Mouse (Mus musculus) kidney, embryonic 14.5 days (tissue): ENCODE results near the gene Camk2b. TPM values are rescaled to one million over a fixed set of nuclear protein-coding genes. Genes with fewer than 3 reads are reported as not detected.
A peak's percentile ranks its signal among the peaks of the same experiment; 100 is the strongest.
"Not testable (repeated sequence)": the region's sequence is repeated elsewhere in the genome, so short reads cannot be mapped to it uniquely, and the experiment has no call there.

Experiments
- ATAC-seq: fragments of 200-750 bp; cut with Nextera tagmentation; 2 replicates; pipeline ENCODE4 v1.8.0; 2017; ENCODE audit warnings: moderate number of reproducible peaks, mild to moderate bottlenecking, moderate TSS enrichment, moderate library complexity; ENCODE audit not compliant: low FRiP score, low TSS enrichment
- H3K27ac ChIP-seq: fragments of 300-500 bp; sonication (generic); 2 replicates; pipeline ENCODE4 v1.5.1; 2014; ENCODE audit warnings: low read depth, mild to moderate bottlenecking, low read length, moderate library complexity, mixed read lengths
- H3K27me3 ChIP-seq: fragments of 300-500 bp; sonication (generic); 2 replicates; pipeline ENCODE4 v1.6.1; 2014; ENCODE audit warnings: mild to moderate bottlenecking, low read length; ENCODE audit not compliant: control insufficient read depth, insufficient read depth
- H3K36me3 ChIP-seq: fragments of 300-500 bp; sonication (generic); 2 replicates; pipeline ENCODE4 v1.6.1; 2014; ENCODE audit warnings: low read length, mixed read lengths; ENCODE audit not compliant: control insufficient read depth, insufficient read depth
- H3K4me1 ChIP-seq: fragments of 300-500 bp; sonication (generic); 2 replicates; pipeline ENCODE4 v1.6.1; 2014; ENCODE audit warnings: low read length, mixed read lengths; ENCODE audit not compliant: control insufficient read depth, insufficient read depth
- H3K4me2 ChIP-seq: fragments of 300-500 bp; sonication (generic); replicated peaks from 2 replicates; pipeline ENCODE4 v1.6.1; 2014; ENCODE audit warnings: low read depth, mild to moderate bottlenecking, low read length
- H3K4me3 ChIP-seq: fragments of 300-500 bp; sonication (generic); 2 replicates; pipeline ENCODE4 v1.5.1; 2014; ENCODE audit warnings: mild to moderate bottlenecking, low read length
- H3K9ac ChIP-seq: fragments of 300-500 bp; sonication (generic); 2 replicates; pipeline ENCODE4 v1.6.1; 2014; ENCODE audit warnings: low read depth, mild to moderate bottlenecking, low read length, moderate library complexity
- H3K9me3 ChIP-seq: fragments of 300-500 bp; sonication (generic); 2 replicates; pipeline ENCODE4 v1.6.1; 2016; ENCODE audit warnings: low read length; ENCODE audit not compliant: control insufficient read depth
- WGBS: fragments of 180-500 bp; shearing (Covaris S2); extraction: QIAGEN DNeasy Blood & Tissue Kit; methylation state at CpG from one replicate; pipeline ENCODE4 v1.1.7; 2014; 5-methylcytosine and 5-hydroxymethylcytosine counted together
- polyA plus RNA-seq: library from polyadenylated mRNA; unstranded; fragments of >200 nt; fragmentation: Nextera tagmentation; extraction: Ambion mirVana; gene quantifications from 2 replicates; pipeline ENCODE4 v1.2.1, GENCODE M21; 2014

Gene Camk2b
- polyA plus RNA-seq, 1 experiment from 2014 or later = 4.4 TPM

- 75% methylated on average over 2 of the region's 2 CpGs for WGBS
- H3K27me3 ChIP-seq = no peaks in the 10 kb centered on the region
- H3K4me3 ChIP-seq = no peak overlapping the region
- H3K9me3 ChIP-seq = no peaks in the 10 kb centered on the region
- no peak overlapping the region for H3K9ac ChIP-seq
- no peak for ATAC-seq
- H3K36me3 ChIP-seq = no peaks in the 10 kb centered on the region
- no peak overlapping the region for H3K4me2 ChIP-seq
- no peaks in the 10 kb centered on the region for H3K4me1 ChIP-seq
- H3K27ac ChIP-seq = no peak overlapping the region
Measured at GRCm38 (mm10) chr11:6013359-6013758, 52.8 kb downstream of the Camk2b start.

- Histone ChIP-seq H3K36me3 (no peaks in the 10 kb centered on the region), H3K9me3 (no peaks in the 10 kb centered on the region), H3K4me3 (no peak overlapping the region), H3K4me2 (no peak overlapping the region), H3K9ac (no peak overlapping the region), H3K27me3 (no peaks in the 10 kb centered on the region), H3K27ac (no peak overlapping the region), H3K4me1 (no peaks in the 10 kb centered on the region)
- WGBS = 86% methylated on average over 3 of the region's 3 CpGs
- ATAC-seq = 0 out of 2 replicates have a peak, but pooled peaks have one; percentile 4
Measured at GRCm38 (mm10) chr11:6011879-6012278, 54.3 kb downstream of the Camk2b start.

- not testable (repeated sequence) for H3K9me3 ChIP-seq, H3K36me3 ChIP-seq, ATAC-seq, H3K4me2 ChIP-seq, H3K9ac ChIP-seq, H3K27me3 ChIP-seq, H3K27ac ChIP-seq, H3K4me1 ChIP-seq, H3K4me3 ChIP-seq
- 88% methylated on average over 3 of the region's 18 CpGs for WGBS
Measured at GRCm38 (mm10) chr11:6010751-6011482, 55.2 kb downstream of the Camk2b start.

DNA sequence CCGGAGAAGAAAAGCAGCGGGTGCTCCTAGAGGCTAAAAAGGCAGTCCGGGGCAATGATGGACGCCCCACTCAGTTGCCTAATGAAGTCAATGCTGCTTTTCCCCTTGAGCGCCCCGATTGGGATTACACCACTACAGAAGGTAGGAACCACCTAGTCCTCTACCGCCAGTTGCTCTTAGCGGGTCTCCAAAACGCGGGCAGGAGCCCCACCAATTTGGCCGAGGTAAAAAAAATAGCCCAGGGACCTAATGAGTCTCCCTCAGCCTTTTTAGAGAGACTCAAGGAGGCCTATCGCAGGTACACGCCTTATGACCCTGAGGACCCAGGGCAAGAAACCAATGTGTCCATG is 58.4 kb downstream of the Camk2b start:
- not testable (repeated sequence) for ATAC-seq, H3K4me1 ChIP-seq, H3K36me3 ChIP-seq, H3K27me3 ChIP-seq, H3K27ac ChIP-seq, H3K9me3 ChIP-seq
- Histone ChIP-seq H3K4me2 (peak overlapping the region; percentile 39), H3K9ac (peak overlapping the region; percentile 31; the same call in 1 of the 2 replicates), H3K4me3 (peak overlapping the region; percentile 27)
- 19% methylated on average over 10 of the region's 13 CpGs for WGBS

DNA sequence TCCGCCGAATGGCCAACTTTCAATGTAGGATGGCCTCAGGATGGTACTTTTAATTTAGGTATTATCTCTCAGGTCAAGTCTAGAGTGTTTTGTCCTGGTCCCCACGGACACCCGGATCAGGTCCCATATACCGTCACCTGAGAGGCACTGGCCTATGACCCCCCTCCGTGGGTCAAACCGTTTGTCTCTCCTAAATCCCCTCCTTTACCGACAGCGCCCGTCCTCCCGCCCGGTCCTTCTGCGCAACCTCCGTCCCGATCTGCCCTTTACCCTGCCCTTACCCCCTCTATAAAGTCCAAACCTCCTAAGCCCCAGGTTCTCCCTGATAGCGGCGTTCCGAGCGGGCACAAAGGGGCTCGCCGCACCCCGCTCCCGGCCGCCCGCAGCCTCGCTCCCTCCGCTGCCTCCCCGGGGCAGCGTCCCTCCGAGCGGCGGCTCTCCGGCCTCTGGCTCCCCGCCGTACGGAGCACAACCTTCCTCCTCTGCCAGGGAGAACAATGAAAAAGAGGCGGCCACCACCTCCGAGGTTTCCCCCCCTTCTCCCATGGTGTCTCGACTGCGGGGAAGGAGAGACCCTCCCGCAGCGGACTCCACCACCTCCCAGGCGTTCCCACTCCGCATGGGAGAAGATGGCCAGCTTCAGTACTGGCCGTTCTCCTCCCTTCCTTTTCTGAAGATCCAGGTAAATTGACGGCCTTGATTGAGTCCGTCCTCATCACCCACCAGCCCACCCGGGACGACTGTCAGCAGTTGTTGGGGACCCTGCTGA is 59.0 kb downstream of the Camk2b start:
- H3K9me3 ChIP-seq, H3K36me3 ChIP-seq, H3K27ac ChIP-seq, ATAC-seq, H3K27me3 ChIP-seq, H3K4me1 ChIP-seq: not testable (repeated sequence)
- Histone ChIP-seq H3K4me3 (peak overlapping the region; percentile 37), H3K9ac (peak overlapping the region; percentile 36; the same call in 1 of the 2 replicates), H3K4me2 (peak overlapping the region; percentile 40)
- under 1% methylated on average over 22 of the region's 49 CpGs for WGBS

DNA sequence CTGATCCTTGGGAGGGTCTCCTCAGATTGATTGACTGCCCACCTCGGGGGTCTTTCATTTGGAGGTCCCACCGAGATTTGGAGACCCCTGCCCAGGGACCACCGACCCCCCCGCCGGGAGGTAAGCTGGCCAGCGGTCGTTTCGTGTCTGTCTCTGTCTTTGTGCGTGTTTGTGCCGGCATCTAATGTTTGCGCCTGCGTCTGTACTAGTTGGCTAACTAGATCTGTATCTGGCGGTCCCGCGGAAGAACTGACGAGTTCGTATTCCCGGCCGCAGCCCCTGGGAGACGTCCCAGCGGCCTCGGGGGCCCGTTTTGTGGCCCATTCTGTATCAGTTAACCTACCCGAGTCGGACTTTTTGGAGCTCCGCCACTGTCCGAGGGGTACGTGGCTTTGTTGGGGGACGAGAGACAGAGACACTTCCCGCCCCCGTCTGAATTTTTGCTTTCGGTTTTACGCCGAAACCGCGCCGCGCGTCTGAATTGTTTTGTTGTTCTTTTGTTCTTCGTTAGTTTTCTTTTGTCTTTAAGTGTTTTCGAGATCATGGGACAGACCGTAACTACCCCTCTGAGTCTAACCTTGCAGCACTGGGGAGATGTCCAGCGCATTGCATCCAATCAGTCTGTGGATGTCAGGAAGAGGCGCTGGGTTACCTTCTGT is 59.7 kb downstream of the Camk2b start:
- Histone ChIP-seq H3K9ac (peak overlapping the region; percentile 36; the same call in 1 of the 2 replicates), H3K4me2 (peak overlapping the region; percentile 40), H3K4me3 (peak overlapping the region; percentile 37)
- H3K27me3 ChIP-seq, H3K4me1 ChIP-seq, H3K36me3 ChIP-seq, H3K27ac ChIP-seq, ATAC-seq, H3K9me3 ChIP-seq: not testable (repeated sequence)
- WGBS = 7% methylated on average over 27 of the region's 44 CpGs

DNA sequence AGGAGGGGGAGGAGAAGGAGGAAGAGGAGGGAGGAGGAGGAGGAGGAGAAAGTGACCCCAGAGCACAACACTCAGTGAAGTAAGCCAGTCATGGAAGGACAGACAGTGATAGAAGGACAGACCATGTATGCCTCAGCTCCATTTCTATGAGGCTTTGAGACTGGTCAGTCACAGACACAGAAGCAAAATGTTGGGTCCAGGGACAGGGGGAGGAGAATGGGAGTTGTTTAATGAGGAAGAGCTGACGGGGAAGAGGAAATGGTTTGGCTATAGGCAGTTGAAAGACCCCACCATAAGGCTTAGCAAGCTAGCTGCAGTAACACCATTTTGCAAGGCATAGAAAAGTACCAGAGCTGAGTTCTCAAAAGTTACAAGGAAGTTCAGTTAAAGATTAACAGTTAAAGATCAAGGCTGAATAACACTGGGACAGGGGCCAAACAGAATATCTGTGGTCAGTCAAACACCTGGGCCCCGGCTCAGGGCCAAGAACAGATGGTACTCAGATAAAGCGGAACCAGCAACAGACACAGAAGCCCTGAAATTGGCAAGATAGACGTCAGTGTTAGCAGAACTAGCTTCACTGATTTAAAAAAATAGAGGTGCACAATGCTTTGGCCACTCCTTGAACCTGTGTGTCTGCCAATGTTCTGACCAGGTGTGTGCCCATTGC is 60.7 kb downstream of the Camk2b start:
- not testable (repeated sequence) for H3K4me3 ChIP-seq, H3K27ac ChIP-seq, H3K9me3 ChIP-seq, H3K27me3 ChIP-seq, H3K9ac ChIP-seq, H3K4me2 ChIP-seq, H3K36me3 ChIP-seq
- whole genome bisulfite sequencing = 26% methylated on average over 1 of the region's 4 CpGs
- H3K4me1 ChIP-seq = peaks cover 11% of the 10 kb centered on the region
- ATAC-seq = 0 out of 2 replicates have a peak, but pooled peaks have one; percentile 26

GRCm38 (mm10) chr11:6003046-6003639 is 63.0 kb downstream of the Camk2b start:
- H3K4me3 ChIP-seq = no peak overlapping the region
- no peak for ATAC-seq
- no peaks in the 10 kb centered on the region for H3K9me3 ChIP-seq
- no peak overlapping the region for H3K9ac ChIP-seq
- no peaks in the 10 kb centered on the region for H3K27me3 ChIP-seq
- 36% methylated on average over 2 of the region's 2 CpGs for WGBS
- H3K27ac ChIP-seq = no peak overlapping the region
- peaks cover 21% of the 10 kb centered on the region for H3K4me1 ChIP-seq
- no peak overlapping the region for H3K4me2 ChIP-seq
- H3K36me3 ChIP-seq = no peaks in the 10 kb centered on the region
